Mouse (Mus musculus): ENCODE results near the gene Alg14.

DNA sequence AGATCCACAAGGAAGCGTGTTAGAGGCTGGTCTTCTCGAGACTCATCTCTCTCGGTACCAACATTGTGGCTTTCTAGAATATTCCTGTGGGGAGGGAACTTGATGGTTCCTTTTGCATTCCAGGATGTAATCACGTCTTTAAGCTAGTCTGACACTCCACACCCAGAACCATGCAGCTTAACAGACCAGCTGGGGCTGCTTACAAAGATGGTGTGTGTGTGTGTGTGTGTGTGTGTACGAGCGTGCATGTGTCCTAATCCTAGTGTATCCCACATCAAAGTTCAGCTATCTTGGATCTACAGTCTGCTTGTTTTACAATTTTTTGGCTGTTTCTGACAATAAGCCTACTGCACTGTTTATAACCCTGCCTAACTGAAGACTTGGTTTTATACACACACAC, 105.4 kb downstream of the Alg14 start:
- no peak for TF ChIP-seq CTCF (IDR thresholded peaks at IDR 0.05; ENCODE audit: borderline replicate concordance, control insufficient read depth, extremely low read depth, insufficient read depth, low read length, poor library complexity)
- TF ChIP-seq POLR2A (IDR thresholded peaks at IDR 0.05; ENCODE audit: control insufficient read depth, extremely low read depth, insufficient read depth, low read length, poor library complexity), result no peak
